Mouse (Mus musculus) small intestine, adult 2 months (tissue): ENCODE measurements around the gene Tmcc1. TPM values are rescaled to one million over a fixed set of nuclear protein-coding genes. Genes with fewer than 3 reads are reported as not detected.
A peak's percentile ranks its signal among the peaks of the same experiment; 100 is the strongest.
"Not testable (repeated sequence)": the region's sequence is repeated elsewhere in the genome, so short reads cannot be mapped to it uniquely, and the experiment has no call there.

Experiments used
- H3K27ac ChIP-seq: fragments of 200-500 bp; 2 replicates; pipeline ENCODE4 v1.5.1; 2012; ENCODE audit warnings: low read depth, low read length, control low read depth, inconsistent platforms; ENCODE audit not compliant: insufficient read depth
- H3K27me3 ChIP-seq: fragments of 200-500 bp; 2 replicates; pipeline ENCODE4 v1.6.1; 2012; ENCODE audit warnings: mild to moderate bottlenecking, moderate library complexity, low read length, inconsistent platforms; ENCODE audit not compliant: control insufficient read depth, insufficient read depth
- H3K36me3 ChIP-seq: fragments of 200-500 bp; 2 replicates; pipeline ENCODE4 v1.6.1; 2012; ENCODE audit warnings: mild to moderate bottlenecking, low read length, control low read depth, inconsistent platforms; ENCODE audit not compliant: control insufficient read depth, insufficient read depth
- H3K4me1 ChIP-seq: fragments of 200-500 bp; 2 replicates; pipeline ENCODE4 v1.6.1; 2012; ENCODE audit warnings: low read length, inconsistent platforms, mixed read lengths; ENCODE audit not compliant: control insufficient read depth, insufficient read depth, insufficient read length
- H3K4me3 ChIP-seq: fragments of 200-500 bp; 2 replicates; pipeline ENCODE4 v1.5.1; 2012; ENCODE audit warnings: low read depth, mild to moderate bottlenecking, control low read depth, inconsistent platforms, low read length, moderate library complexity
- CTCF ChIP-seq: fragments of 200-500 bp; IDR thresholded peaks from 2 replicates; pipeline ENCODE4 v1.5.1; 2012; ENCODE audit warnings: low read depth, mild to moderate bottlenecking, control low read depth, inconsistent platforms, low read length, moderate library complexity, mixed read lengths; ENCODE audit not compliant: insufficient replicate concordance, insufficient read length; ENCODE audit errors: extremely low read depth
- POLR2A ChIP-seq: fragments of 200-500 bp; IDR thresholded peaks from 2 replicates; pipeline ENCODE4 v1.6.1; 2012; ENCODE audit warnings: low read depth, mild to moderate bottlenecking, control low read depth, inconsistent platforms, low read length, moderate library complexity
- WGBS: fragments of 180-500 bp; shearing (Covaris S2); methylation state at CpG from one replicate; pipeline ENCODE4 v1.1.7; 2018; 5-methylcytosine and 5-hydroxymethylcytosine counted together
- polyA plus RNA-seq: library from polyadenylated mRNA; depleted of rRNA; stranded (reverse); fragments of >200 nt; gene quantifications from 2 replicates; pipeline ENCODE4 v1.2.3, GENCODE M21; 2012

Tmcc1 gene
- polyA plus RNA-seq, 1 experiment, result 11.7 TPM

- Histone ChIP-seq H3K27ac (peak overlapping the region; percentile 76), H3K27me3 (no peaks in the 10 kb centered on the region), H3K4me3 (no peak overlapping the region), H3K4me1 (peaks cover 14% of the 10 kb centered on the region; the same call in 1 of the 2 replicates), H3K36me3 (no peaks in the 10 kb centered on the region)
- no peak for TF ChIP-seq CTCF
Observed at GRCm38 (mm10) chr6:116074892-116075291, 118.4 kb downstream of the Tmcc1 start.

- H3K4me3 ChIP-seq, result no peak overlapping the region
- H3K27ac ChIP-seq, result no peak overlapping the region
- H3K4me1 ChIP-seq, result peaks cover 14% of the 10 kb centered on the region; the same call in 1 of the 2 replicates
- no peaks in the 10 kb centered on the region for H3K27me3 ChIP-seq
- no peaks in the 10 kb centered on the region for H3K36me3 ChIP-seq
- no peak for TF ChIP-seq POLR2A
- TF ChIP-seq CTCF, result no peak
- 80% methylated on average over 4 of the region's 4 CpGs for WGBS
Observed at GRCm38 (mm10) chr6:116073610-116074009, 119.7 kb downstream of the Tmcc1 start.

- H3K27ac ChIP-seq, result peak overlapping the region; percentile 12; the same call in 1 of the 2 replicates
Observed at GRCm38 (mm10) chr6:116072746-116073261, 120.5 kb downstream of the Tmcc1 start.

GRCm38 (mm10) chr6:116072221-116072745 lies 121.0 kb downstream of the Tmcc1 start:
- Histone ChIP-seq H3K36me3 (no peaks in the 10 kb centered on the region), H3K27ac (no peak overlapping the region; the same call in 1 of the 2 replicates), H3K4me3 (no peak overlapping the region), H3K27me3 (no peaks in the 10 kb centered on the region), H3K4me1 (peaks cover 14% of the 10 kb centered on the region; the same call in 1 of the 2 replicates)
- 67% methylated on average over 6 of the region's 6 CpGs for WGBS
- TF ChIP-seq CTCF, result no peak
- no peak for TF ChIP-seq POLR2A

More at GRCm38 (mm10) chr6:116072746-116073261, 120.5 kb downstream of the Tmcc1 start:
- Histone ChIP-seq H3K4me1 (peaks cover 14% of the 10 kb centered on the region; the same call in 1 of the 2 replicates), H3K36me3 (no peaks in the 10 kb centered on the region), H3K4me3 (no peak overlapping the region), H3K27me3 (no peaks in the 10 kb centered on the region)
- TF ChIP-seq CTCF (no peak), POLR2A (no peak)
- 77% methylated on average over 8 of the region's 8 CpGs for WGBS

GRCm38 (mm10) chr6:116071781-116072180 lies 121.5 kb downstream of the Tmcc1 start:
- TF ChIP-seq POLR2A (no peak), CTCF (no peak)
- H3K27ac ChIP-seq, result no peak overlapping the region
- peaks cover 14% of the 10 kb centered on the region; the same call in 1 of the 2 replicates for H3K4me1 ChIP-seq
- H3K36me3 ChIP-seq, result no peaks in the 10 kb centered on the region
- 57% methylated on average over 2 of the region's 2 CpGs for WGBS
- no peak overlapping the region for H3K4me3 ChIP-seq
- H3K27me3 ChIP-seq, result no peaks in the 10 kb centered on the region

GRCm38 (mm10) chr6:116070558-116070957 lies 122.7 kb downstream of the Tmcc1 start:
- no peaks in the 10 kb centered on the region for H3K36me3 ChIP-seq
- no peaks in the 10 kb centered on the region for H3K27me3 ChIP-seq
- peak overlapping the region; percentile 76; the same call in 1 of the 2 replicates for H3K27ac ChIP-seq
- TF ChIP-seq CTCF, result no peak
- TF ChIP-seq POLR2A, result no peak
- H3K4me3 ChIP-seq, result no peak overlapping the region
- peaks cover 14% of the 10 kb centered on the region; the same call in 1 of the 2 replicates for H3K4me1 ChIP-seq
- 53% methylated on average over 3 of the region's 3 CpGs for WGBS

GRCm38 (mm10) chr6:116063516-116063915 lies 129.8 kb downstream of the Tmcc1 start:
- H3K27ac ChIP-seq, result no peak overlapping the region
- WGBS, result 83% methylated on average over 1 of the region's 1 CpGs
- no peak for TF ChIP-seq POLR2A
- TF ChIP-seq CTCF, result no peak
- no peaks in the 10 kb centered on the region for H3K27me3 ChIP-seq
- peaks cover 3% of the 10 kb centered on the region; the same call in 1 of the 2 replicates for H3K36me3 ChIP-seq
- H3K4me3 ChIP-seq, result no peak overlapping the region
- H3K4me1 ChIP-seq, result 0 out of 2 replicates have a peak, but pooled peaks cover 3% of the 10 kb centered on the region

GRCm38 (mm10) chr6:116059542-116059941 lies 133.7 kb downstream of the Tmcc1 start:
- not testable (repeated sequence) for H3K36me3 ChIP-seq, H3K4me3 ChIP-seq, H3K27me3 ChIP-seq, H3K4me1 ChIP-seq, H3K27ac ChIP-seq
